12 mouse cellular contexts compared by ENCODE assay signal in the genomic region with DNA sequence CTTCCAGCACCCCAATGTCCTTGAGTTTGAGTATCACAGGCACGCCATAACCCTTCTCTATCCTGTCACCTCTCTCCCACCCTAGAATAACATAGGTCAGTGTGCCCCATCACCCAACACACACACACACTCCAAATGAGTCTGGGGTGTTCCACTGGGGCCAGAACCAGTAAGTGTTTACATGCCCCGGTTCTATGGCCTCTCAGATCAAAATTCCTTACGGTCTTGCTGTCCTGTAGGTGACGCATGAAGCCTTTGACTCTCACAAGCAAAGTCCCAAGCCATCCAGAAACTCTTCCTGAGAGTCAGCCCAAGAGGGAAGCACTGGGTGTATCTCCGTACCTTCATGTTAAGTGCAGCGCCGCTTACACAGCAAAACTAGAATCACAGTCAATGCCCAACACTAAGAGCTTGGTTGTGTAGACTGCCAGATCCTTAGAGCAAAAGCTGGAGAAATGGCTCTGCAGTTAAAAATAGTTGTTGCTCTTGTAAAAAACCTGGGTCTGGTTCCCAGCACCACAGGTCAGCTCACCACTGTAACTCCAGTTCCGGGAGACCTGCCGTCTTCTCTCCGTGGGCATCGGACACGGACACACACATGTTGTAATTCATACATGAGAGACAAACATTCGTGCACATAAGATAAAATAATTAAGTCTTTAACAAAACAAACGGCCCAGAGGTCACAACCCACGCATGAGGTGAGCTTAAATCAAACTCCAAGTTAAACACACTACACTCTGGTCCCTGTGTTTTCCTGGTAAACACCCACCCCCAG. TPM values are rescaled to one million over a fixed set of nuclear protein-coding genes. Genes with fewer than 3 reads are reported as not detected.
DNase-seq lines count a peak whose midpoint lies in the region; ATAC-seq and TF ChIP-seq lines count a peak whose summit lies in the region.
"Had no signal": no experiment of that assay in that cellular context is flagged by ENCODE, and none has a peak within 500 bp of the region (broad histone marks: within the 10 kb centered on the region; RNA-seq: fewer than 3 reads in every experiment).

No protein-coding gene starts in this region.

- intact Hi-C loops in heart, postnatal 14 days (cut with DNase I): loop anchor here (1.0 to 5.0 kb wide), 3 partner anchors 56 to 195 kb away; no protein-coding TSS in a partner anchor

- ATAC-seq in cerebellum, adult (ENCODE audit: insufficient number of reproducible peaks, low FRiP score, low TSS enrichment): peak; percentile 4; the same call in 1 of the 2 replicates
- peak; percentile 26; the same call in 1 of the 2 replicates for ATAC-seq in heart, embryonic 14.5 days (ENCODE audit: insufficient number of reproducible peaks, insufficient read depth, low FRiP score, low read depth)
- ATAC-seq in limb, embryonic 14.5 days (ENCODE audit: low FRiP score, low read depth): 0 out of 2 replicates have a peak, but pooled peaks have one; percentile 11
- 0 out of 2 replicates have a peak, but pooled peaks have one; percentile 29 for ATAC-seq in neural tube, embryonic 11.5 days (ENCODE audit: insufficient read depth, low FRiP score, low TSS enrichment)
- ATAC-seq in neural tube, embryonic 15.5 days (ENCODE audit: low FRiP score): no peak; the same call in 1 of the 2 replicates

- no peak overlapping the region for H3K27ac ChIP-seq in heart, embryonic 14.5 days (replicated peaks in 1 of 2; ENCODE audit: control insufficient read depth in 1 of 2, insufficient read depth in 1 of 2, low read depth in 2 of 2, low read length in 2 of 2)
- H3K27ac ChIP-seq in limb, embryonic 14.5 days (replicated peaks; ENCODE audit: low read depth, low read length): no peak overlapping the region
- H3K27ac ChIP-seq in limb, embryonic 10.5 days: no peak overlapping the region
- no peak overlapping the region for H3K27ac ChIP-seq in neural tube, embryonic 11.5 days (ENCODE audit: low read depth, low read length)
- no peak overlapping the region for H3K27ac ChIP-seq in neural tube, embryonic 15.5 days (replicated peaks)
- H3K27ac ChIP-seq: hindbrain, embryonic 14.5 days; liver, embryonic 14.5 days had no signal

- no peaks in the 10 kb centered on the region for H3K9me3 ChIP-seq in heart, embryonic 14.5 days (ENCODE audit: control insufficient read depth, low read length)
- no peaks in the 10 kb centered on the region for H3K9me3 ChIP-seq in limb, embryonic 14.5 days (ENCODE audit: control insufficient read depth, low read length)
- no peaks in the 10 kb centered on the region for H3K9me3 ChIP-seq in limb, embryonic 10.5 days (replicated peaks)
- no peaks in the 10 kb centered on the region for H3K9me3 ChIP-seq in neural tube, embryonic 11.5 days (ENCODE audit: control insufficient read depth, low read length)
- H3K9me3 ChIP-seq in neural tube, embryonic 15.5 days (replicated peaks): no peaks in the 10 kb centered on the region

- H3K36me3 ChIP-seq in heart, embryonic 14.5 days (ENCODE audit: control insufficient read depth, insufficient read depth, low read length): no peaks in the 10 kb centered on the region
- no peaks in the 10 kb centered on the region for H3K36me3 ChIP-seq in limb, embryonic 14.5 days (ENCODE audit: control insufficient read depth, insufficient read depth, low read length)
- no peaks in the 10 kb centered on the region for H3K36me3 ChIP-seq in limb, embryonic 10.5 days
- H3K36me3 ChIP-seq in neural tube, embryonic 11.5 days (ENCODE audit: control insufficient read depth, insufficient read depth, low read length): no peaks in the 10 kb centered on the region
- H3K36me3 ChIP-seq in neural tube, embryonic 15.5 days: no peaks in the 10 kb centered on the region

- H3K27me3 ChIP-seq in heart, embryonic 14.5 days (ENCODE audit: control insufficient read depth, insufficient read depth, low read length): no peaks in the 10 kb centered on the region
- H3K27me3 ChIP-seq in limb, embryonic 14.5 days (ENCODE audit: control insufficient read depth, insufficient read depth, low read length): no peaks in the 10 kb centered on the region
- no peaks in the 10 kb centered on the region for H3K27me3 ChIP-seq in limb, embryonic 10.5 days (ENCODE audit: low read depth, poor library complexity, severe bottlenecking)
- no peaks in the 10 kb centered on the region for H3K27me3 ChIP-seq in neural tube, embryonic 11.5 days (ENCODE audit: control insufficient read depth, insufficient read depth, low read length)
- H3K27me3 ChIP-seq in neural tube, embryonic 15.5 days (replicated peaks): no peaks in the 10 kb centered on the region

- TF ChIP-seq POLR2A in limb, embryonic 14.5 days (IDR thresholded peaks at IDR 0.05; ENCODE audit: borderline replicate concordance, extremely low read depth, insufficient read depth, insufficient read length): no peak

- no peak overlapping the region for H3K9ac ChIP-seq in heart, embryonic 14.5 days (ENCODE audit: low read length)
- H3K9ac ChIP-seq in limb, embryonic 14.5 days (ENCODE audit: low read depth, low read length, severe bottlenecking): no peak overlapping the region
- no peak overlapping the region for H3K9ac ChIP-seq in neural tube, embryonic 11.5 days (ENCODE audit: low read length)
- H3K9ac ChIP-seq in neural tube, embryonic 15.5 days (replicated peaks): no peak overlapping the region
- H3K9ac ChIP-seq: hindbrain, embryonic 14.5 days; liver, embryonic 14.5 days had no signal

- 86% methylated on average over 15 of the region's 15 CpGs for WGBS in heart, embryonic 14.5 days
- 89% methylated on average over 15 of the region's 15 CpGs for WGBS in limb, embryonic 14.5 days
- 90% methylated on average over 15 of the region's 15 CpGs for WGBS in limb, embryonic 10.5 days
- 89% methylated on average over 15 of the region's 15 CpGs for WGBS in neural tube, embryonic 11.5 days
- WGBS in neural tube, embryonic 15.5 days: 89% methylated on average over 15 of the region's 15 CpGs

- no peaks in the 10 kb centered on the region for H3K4me1 ChIP-seq in heart, embryonic 14.5 days (ENCODE audit: control insufficient read depth in 2 of 2, insufficient read depth in 2 of 2, low read length in 2 of 2)
- no peaks in the 10 kb centered on the region for H3K4me1 ChIP-seq in limb, embryonic 14.5 days (ENCODE audit: control insufficient read depth, insufficient read depth, low read length)
- H3K4me1 ChIP-seq in limb, embryonic 10.5 days: no peaks in the 10 kb centered on the region
- H3K4me1 ChIP-seq in neural tube, embryonic 11.5 days (ENCODE audit: control insufficient read depth, insufficient read depth, low read length): no peaks in the 10 kb centered on the region
- H3K4me1 ChIP-seq in neural tube, embryonic 15.5 days: no peaks in the 10 kb centered on the region

- H3K4me2 ChIP-seq in heart, embryonic 14.5 days (ENCODE audit: low read length): no peak overlapping the region
- no peak overlapping the region for H3K4me2 ChIP-seq in limb, embryonic 14.5 days (replicated peaks; ENCODE audit: low read depth, low read length, severe bottlenecking)
- H3K4me2 ChIP-seq in neural tube, embryonic 11.5 days (ENCODE audit: low read depth): no peak overlapping the region
- H3K4me2 ChIP-seq in neural tube, embryonic 15.5 days: no peak overlapping the region
- H3K4me2 ChIP-seq: hindbrain, embryonic 14.5 days had no signal

- DNase-seq in cerebellum, postnatal 10 days: no peak
- DNase-seq in heart, postnatal 14 days: no peak
- DNase-seq in limb, embryonic 14.5 days (ENCODE audit: low spot score): no peak
- no peak for DNase-seq in limb, embryonic 10.5 days (ENCODE audit: low spot score)
- no peak for DNase-seq in neural tube, embryonic 11.5 days (ENCODE audit: low spot score)

- H3K4me3 ChIP-seq in heart, embryonic 14.5 days (ENCODE audit: control insufficient read depth in 1 of 2, insufficient read depth in 1 of 2, low read depth in 1 of 2, low read length in 2 of 2): no peak overlapping the region
- H3K4me3 ChIP-seq in limb, embryonic 14.5 days (replicated peaks; ENCODE audit: low read length): no peak overlapping the region
- no peak overlapping the region for H3K4me3 ChIP-seq in limb, embryonic 10.5 days
- no peak overlapping the region for H3K4me3 ChIP-seq in neural tube, embryonic 11.5 days (ENCODE audit: low read depth, low read length)
- no peak overlapping the region for H3K4me3 ChIP-seq in neural tube, embryonic 15.5 days (replicated peaks)

RNA-seq across cellular contexts. Expression of a gene that starts 23.3 kb away (rescaled TPM):
- 1.3 and 1.5 TPM in 2 replicates for polyA plus RNA-seq in heart, embryonic 14.5 days (2014; fragmentation: Nextera tagmentation; extraction: Ambion mirVana)
- total RNA-seq in heart, postnatal 14 days (2021): 1 to 10 TPM; 1.1 to 2.0 TPM
- polyA plus RNA-seq in limb, embryonic 14.5 days (2012; rRNA removed): 4.5 and 6.5 TPM in 2 replicates
- polyA plus RNA-seq in limb, embryonic 14.5 days (2014; fragmentation: Nextera tagmentation; extraction: Ambion mirVana): 1.7 and 1.8 TPM in 2 replicates
- polyA plus RNA-seq in limb, embryonic 10.5 days (2016; fragmentation: Nextera tagmentation; extraction: Ambion mirVana): 0.10 and 0.23 TPM in 2 replicates
- polyA plus RNA-seq in neural tube, embryonic 11.5 days (2014; fragmentation: Nextera tagmentation; extraction: Ambion mirVana): 1.7 and 2.1 TPM in 2 replicates
- polyA plus RNA-seq in neural tube, embryonic 15.5 days (2015; fragmentation: Nextera tagmentation; extraction: Ambion mirVana): 9.0 and 9.8 TPM in 2 replicates
- total RNA-seq: monocyte, adult 5-6 weeks had no signal

RNA-seq across cellular contexts. Expression of a gene that starts 45.5 kb away (rescaled TPM):
- 54.6 and 61.5 TPM in 2 replicates for polyA plus RNA-seq in heart, embryonic 14.5 days (2014; fragmentation: Nextera tagmentation; extraction: Ambion mirVana)
- 100 to 1,000 TPM; 234 to 242 TPM for total RNA-seq in heart, postnatal 14 days (2021)
- polyA plus RNA-seq in limb, embryonic 14.5 days (2012; rRNA removed): 58.0 and 62.1 TPM in 2 replicates
- polyA plus RNA-seq in limb, embryonic 14.5 days (2014; fragmentation: Nextera tagmentation; extraction: Ambion mirVana): 34.1 and 34.6 TPM in 2 replicates
- polyA plus RNA-seq in limb, embryonic 10.5 days (2016; fragmentation: Nextera tagmentation; extraction: Ambion mirVana): 17.5 and 19.8 TPM in 2 replicates
- 19.5 and 19.8 TPM in 2 replicates for polyA plus RNA-seq in neural tube, embryonic 11.5 days (2014; fragmentation: Nextera tagmentation; extraction: Ambion mirVana)
- 12.5 and 17.7 TPM in 2 replicates for polyA plus RNA-seq in neural tube, embryonic 15.5 days (2015; fragmentation: Nextera tagmentation; extraction: Ambion mirVana)
- total RNA-seq: monocyte, adult 5-6 weeks; neutrophil, adult 5-6 weeks had no signal
